Mouse (Mus musculus) midbrain, embryonic 15.5 days (tissue): Measurements from ENCODE around the gene Sbf1. TPM values are rescaled to one million over a fixed set of nuclear protein-coding genes. Genes with fewer than 3 reads are reported as not detected.
A peak's percentile ranks its signal among the peaks of the same experiment; 100 is the strongest.

ENCODE experiments used
- ATAC-seq: fragments of 200-750 bp; cut with Nextera tagmentation; replicated peaks from 2 replicates; pipeline ENCODE4 v1.8.0; 2017; ENCODE audit warnings: moderate TSS enrichment
- H3K27ac ChIP-seq: fragments of 300-500 bp; sonication (generic); 2 replicates; pipeline ENCODE4 v1.5.1; 2015; ENCODE audit warnings: mild to moderate bottlenecking, inconsistent platforms
- H3K27me3 ChIP-seq: fragments of 300-500 bp; sonication (generic); replicated peaks from 2 replicates; pipeline ENCODE4 v1.6.1; 2015; ENCODE audit warnings: inconsistent platforms
- H3K36me3 ChIP-seq: fragments of 300-500 bp; sonication (generic); replicated peaks from 2 replicates; pipeline ENCODE4 v1.6.1; 2015; ENCODE audit warnings: inconsistent platforms
- H3K4me1 ChIP-seq: fragments of 300-500 bp; sonication (generic); 2 replicates; pipeline ENCODE4 v1.6.1; 2015; ENCODE audit warnings: inconsistent platforms
- H3K4me2 ChIP-seq: fragments of 300-500 bp; sonication (generic); 2 replicates; pipeline ENCODE4 v1.6.1; 2015; ENCODE audit warnings: inconsistent platforms, mild to moderate bottlenecking, moderate library complexity
- H3K4me3 ChIP-seq: fragments of 300-500 bp; sonication (generic); 2 replicates; pipeline ENCODE4 v1.5.1; 2015; ENCODE audit warnings: mild to moderate bottlenecking, inconsistent platforms
- H3K9ac ChIP-seq: fragments of 300-500 bp; sonication (generic); 2 replicates; pipeline ENCODE4 v1.6.1; 2015; ENCODE audit warnings: mild to moderate bottlenecking, inconsistent platforms
- H3K9me3 ChIP-seq: fragments of 300-500 bp; sonication (generic); 2 replicates; pipeline ENCODE4 v1.6.1; 2016; ENCODE audit warnings: inconsistent platforms
- WGBS: fragments of 180-500 bp; shearing (Covaris S2); methylation state at CpG from one replicate; pipeline ENCODE4 v1.1.7; 2015; ENCODE audit warnings: mixed read lengths; 5-methylcytosine and 5-hydroxymethylcytosine counted together
- polyA plus RNA-seq: library from polyadenylated mRNA; unstranded; fragments of >200 nt; fragmentation: Nextera tagmentation; extraction: Ambion mirVana; gene quantifications from 2 replicates; pipeline ENCODE4 v1.2.1, GENCODE M21; 2015

The Sbf1 gene
- polyA plus RNA-seq, 1 experiment from 2014 or later = 112 TPM

- WGBS = under 1% methylated on average over 57 of the region's 58 CpGs
- Histone ChIP-seq H3K4me1 (peaks cover 46% of the 10 kb centered on the region), H3K4me3 (peak overlapping the region; percentile 88), H3K9ac (peak overlapping the region; percentile 65), H3K9me3 (no peaks in the 10 kb centered on the region), H3K27ac (peak overlapping the region; percentile 54), H3K36me3 (no peaks in the 10 kb centered on the region), H3K27me3 (no peaks in the 10 kb centered on the region), H3K4me2 (peak overlapping the region; percentile 87)
- ATAC-seq = peak; percentile 56
These were observed 461 bp downstream of the Sbf1 start for GRCm38 (mm10) chr15:89314511-89315189.

DNA sequence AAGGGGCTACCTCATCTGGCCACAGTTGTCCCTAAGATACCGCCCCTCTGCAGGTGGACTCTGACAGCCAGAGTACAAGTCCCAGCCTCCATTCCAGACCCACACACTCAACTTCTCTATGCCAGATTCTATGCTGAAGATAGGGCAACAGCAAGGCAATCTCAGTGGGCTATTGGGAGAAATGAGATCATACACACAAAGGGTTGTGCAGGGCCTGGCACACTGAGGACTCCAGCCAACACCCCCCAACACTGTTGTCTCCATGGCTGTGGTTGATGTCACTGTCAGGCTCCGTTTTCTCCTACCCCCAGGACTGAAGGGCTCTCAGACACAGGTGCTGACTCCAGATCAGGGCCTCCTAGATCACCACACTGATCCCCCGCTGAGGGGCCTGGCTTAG lies 1.0 kb downstream of the Sbf1 start:
- no peaks in the 10 kb centered on the region for H3K9me3 ChIP-seq

DNA sequence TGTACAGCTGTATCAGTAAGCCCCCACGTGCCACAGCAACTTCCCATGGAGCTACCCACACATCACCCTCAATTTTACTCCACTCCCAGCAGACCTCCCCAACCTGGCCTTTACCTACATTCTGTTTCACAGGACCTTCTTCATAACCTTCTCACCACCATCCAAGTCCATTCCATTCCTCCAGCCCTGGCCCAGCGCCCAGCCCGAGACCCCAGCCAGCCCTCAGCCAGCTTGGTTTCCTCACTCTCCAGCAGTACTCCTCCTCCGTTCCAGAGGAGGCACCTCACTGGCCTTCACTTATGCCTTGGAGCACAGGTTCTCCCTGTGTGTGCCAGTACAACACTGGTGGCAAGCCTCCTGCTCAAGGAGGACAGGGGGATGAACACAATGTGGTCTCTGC lies 1.8 kb downstream of the Sbf1 start:
- Histone ChIP-seq H3K4me2 (peak overlapping the region; percentile 87), H3K9me3 (no peaks in the 10 kb centered on the region), H3K36me3 (no peaks in the 10 kb centered on the region), H3K27ac (no peak overlapping the region), H3K9ac (no peak overlapping the region), H3K4me1 (peaks cover 46% of the 10 kb centered on the region), H3K27me3 (no peaks in the 10 kb centered on the region), H3K4me3 (peak overlapping the region; percentile 88; the same call in 1 of the 2 replicates)
- no peak for ATAC-seq
- 82% methylated on average over 4 of the region's 4 CpGs for WGBS

More for the DNA sequence above, 1.0 kb downstream of the Sbf1 start:
- peaks cover 46% of the 10 kb centered on the region for H3K4me1 ChIP-seq
- H3K27me3 ChIP-seq = no peaks in the 10 kb centered on the region
- WGBS = 32% methylated on average over 3 of the region's 3 CpGs
- no peaks in the 10 kb centered on the region for H3K36me3 ChIP-seq
- peak overlapping the region; percentile 88 for H3K4me3 ChIP-seq
- no peak for ATAC-seq
- peak overlapping the region; percentile 87 for H3K4me2 ChIP-seq
- peak overlapping the region; percentile 65 for H3K9ac ChIP-seq
- no peak overlapping the region for H3K27ac ChIP-seq

DNA sequence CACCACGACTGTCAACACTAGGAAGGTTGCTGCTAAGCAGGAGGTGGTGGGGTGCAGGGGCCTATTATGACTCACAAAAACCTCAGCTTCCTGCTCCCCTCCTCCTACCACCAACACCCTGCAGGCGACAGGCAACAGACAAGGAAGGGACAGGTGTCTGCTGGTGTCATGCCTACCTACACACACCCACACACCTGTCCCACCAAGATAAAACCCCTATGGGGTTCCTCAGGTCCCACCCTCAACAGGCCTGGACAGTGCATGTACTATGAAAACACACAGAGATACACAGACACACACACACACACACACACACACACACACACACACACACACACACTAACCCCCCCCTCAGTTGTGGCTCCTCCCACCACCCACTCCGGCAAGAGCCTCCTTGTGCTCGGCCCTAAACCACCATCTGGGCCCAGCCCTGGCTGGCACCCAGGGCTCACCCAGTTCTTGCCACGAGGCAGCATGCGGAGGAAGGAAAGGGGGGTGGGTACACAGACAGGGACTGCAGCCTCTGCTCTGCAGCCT lies 5.1 kb downstream of the Sbf1 start:
- ATAC-seq = no peak
- Histone ChIP-seq H3K27me3 (no peaks in the 10 kb centered on the region), H3K27ac (no peak overlapping the region), H3K36me3 (peaks cover 7% of the 10 kb centered on the region), H3K9me3 (no peaks in the 10 kb centered on the region), H3K9ac (no peak overlapping the region), H3K4me2 (no peak overlapping the region), H3K4me3 (no peak overlapping the region), H3K4me1 (peaks cover 41% of the 10 kb centered on the region)
- whole genome bisulfite sequencing = 79% methylated on average over 6 of the region's 6 CpGs

GRCm38 (mm10) chr15:89308406-89309139 lies 6.5 kb downstream of the Sbf1 start:
- WGBS = 88% methylated on average over 7 of the region's 7 CpGs
- H3K9me3 ChIP-seq = no peaks in the 10 kb centered on the region
- ATAC-seq = no peak
- no peak overlapping the region for H3K4me2 ChIP-seq
- H3K4me1 ChIP-seq = peaks cover 31% of the 10 kb centered on the region
- H3K27me3 ChIP-seq = no peaks in the 10 kb centered on the region
- no peak overlapping the region for H3K27ac ChIP-seq
- H3K36me3 ChIP-seq = peaks cover 17% of the 10 kb centered on the region
- no peak overlapping the region for H3K9ac ChIP-seq
- H3K4me3 ChIP-seq = no peak overlapping the region

DNA sequence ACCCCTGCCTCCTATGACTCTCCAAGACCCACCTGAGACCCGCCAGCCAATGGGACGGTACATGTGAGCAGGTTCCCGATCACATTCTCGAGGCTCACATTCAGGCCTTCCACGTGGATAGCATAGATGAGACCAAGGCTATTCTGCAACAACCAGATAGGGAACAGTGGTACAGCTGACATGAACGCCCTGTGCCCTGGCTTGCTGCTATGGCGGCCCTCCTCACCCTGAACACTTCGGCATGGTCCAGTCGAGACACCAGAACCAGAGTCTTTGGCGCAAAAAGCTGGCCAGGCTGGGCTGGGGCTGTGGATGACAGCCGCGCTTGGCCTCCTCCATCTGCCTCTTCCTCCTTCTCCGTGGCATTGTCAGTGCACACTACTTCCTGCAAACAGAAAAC lies 7.7 kb downstream of the Sbf1 start:
- H3K36me3 ChIP-seq = peaks cover 28% of the 10 kb centered on the region
- 93% methylated on average over 13 of the region's 13 CpGs for WGBS
- H3K4me3 ChIP-seq = no peak overlapping the region
- no peak for ATAC-seq
- no peaks in the 10 kb centered on the region for H3K27me3 ChIP-seq
- peaks cover 20% of the 10 kb centered on the region for H3K4me1 ChIP-seq
- no peak overlapping the region for H3K27ac ChIP-seq
- H3K4me2 ChIP-seq = no peak overlapping the region
- no peaks in the 10 kb centered on the region for H3K9me3 ChIP-seq
- no peak overlapping the region for H3K9ac ChIP-seq

DNA sequence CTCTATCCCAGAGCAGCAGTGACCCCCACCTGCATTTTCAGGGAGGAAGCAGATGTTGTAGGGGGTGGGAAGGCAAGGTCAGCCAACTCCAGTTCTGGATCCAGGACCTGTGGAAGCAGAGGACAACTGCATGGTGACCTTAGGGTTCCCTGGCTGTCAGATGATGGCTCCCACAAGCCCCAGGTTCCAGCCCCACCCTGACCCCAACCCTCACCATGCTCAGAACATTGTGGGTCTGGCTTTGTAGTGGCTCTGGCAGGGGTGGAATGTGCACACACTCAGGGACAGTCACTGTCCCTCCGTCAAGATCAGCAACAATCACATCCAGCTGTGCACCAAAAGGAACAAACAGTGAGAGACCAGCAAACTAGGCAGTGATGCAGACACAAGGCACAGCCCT lies 9.1 kb downstream of the Sbf1 start:
- no peak overlapping the region for H3K4me2 ChIP-seq
- WGBS = 65% methylated on average over 1 of the region's 1 CpGs
- no peak overlapping the region for H3K27ac ChIP-seq
- H3K9ac ChIP-seq = no peak overlapping the region
- H3K4me3 ChIP-seq = no peak overlapping the region
- no peaks in the 10 kb centered on the region for H3K27me3 ChIP-seq
- H3K4me1 ChIP-seq = peaks cover 8% of the 10 kb centered on the region
- ATAC-seq = no peak
- H3K9me3 ChIP-seq = no peaks in the 10 kb centered on the region
- H3K36me3 ChIP-seq = peaks cover 43% of the 10 kb centered on the region

GRCm38 (mm10) chr15:89300600-89300999 lies 14.5 kb downstream of the Sbf1 start:
- ATAC-seq = no peak
- Histone ChIP-seq H3K4me1 (no peaks in the 10 kb centered on the region), H3K36me3 (peaks cover 72% of the 10 kb centered on the region), H3K4me3 (no peak overlapping the region), H3K4me2 (no peak overlapping the region), H3K9me3 (no peaks in the 10 kb centered on the region), H3K9ac (no peak overlapping the region), H3K27me3 (no peaks in the 10 kb centered on the region), H3K27ac (no peak overlapping the region)
- WGBS = 93% methylated on average over 8 of the region's 8 CpGs

GRCm38 (mm10) chr15:89300180-89300579 lies 14.9 kb downstream of the Sbf1 start:
- 91% methylated on average over 13 of the region's 13 CpGs for WGBS
- no peak overlapping the region for H3K4me2 ChIP-seq

DNA sequence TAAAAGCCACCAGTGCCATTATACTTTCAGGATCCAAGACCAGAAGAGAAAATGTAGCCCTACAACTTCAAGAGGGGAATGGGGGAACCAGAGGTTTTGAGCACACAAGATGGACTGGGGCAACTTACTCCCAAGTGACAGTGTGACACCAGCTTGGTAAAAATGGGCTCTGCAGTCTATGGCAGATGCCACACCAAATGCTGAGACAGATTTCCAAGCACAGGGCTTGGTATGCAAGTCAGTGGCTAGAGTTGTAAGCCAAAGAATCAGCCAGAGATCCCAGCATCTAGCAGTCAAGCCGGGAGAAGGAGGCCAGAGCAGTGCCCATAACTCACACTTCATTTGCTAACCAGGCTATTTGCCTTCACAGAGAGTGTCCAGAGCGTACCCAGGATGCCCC lies 17.4 kb downstream of the Sbf1 start:
- H3K27ac ChIP-seq = no peak overlapping the region
- ATAC-seq = no peak
- H3K27me3 ChIP-seq = no peaks in the 10 kb centered on the region
- no peaks in the 10 kb centered on the region for H3K9me3 ChIP-seq
- no peak overlapping the region for H3K4me3 ChIP-seq
- no peak overlapping the region for H3K4me2 ChIP-seq
- 94% methylated on average over 2 of the region's 2 CpGs for WGBS
- no peak overlapping the region for H3K9ac ChIP-seq
- no peaks in the 10 kb centered on the region for H3K4me1 ChIP-seq
- peaks cover 78% of the 10 kb centered on the region for H3K36me3 ChIP-seq

More at GRCm38 (mm10) chr15:89300180-89300579, 14.9 kb downstream of the Sbf1 start:
- no peak for ATAC-seq
- no peak overlapping the region for H3K27ac ChIP-seq
- no peaks in the 10 kb centered on the region for H3K9me3 ChIP-seq
- H3K36me3 ChIP-seq = peaks cover 72% of the 10 kb centered on the region
- no peak overlapping the region for H3K9ac ChIP-seq
- H3K4me3 ChIP-seq = no peak overlapping the region
- no peaks in the 10 kb centered on the region for H3K27me3 ChIP-seq
- no peaks in the 10 kb centered on the region for H3K4me1 ChIP-seq

GRCm38 (mm10) chr15:89296465-89296864 lies 18.6 kb downstream of the Sbf1 start:
- peaks cover 71% of the 10 kb centered on the region for H3K36me3 ChIP-seq
- 84% methylated on average over 1 of the region's 1 CpGs for WGBS

DNA sequence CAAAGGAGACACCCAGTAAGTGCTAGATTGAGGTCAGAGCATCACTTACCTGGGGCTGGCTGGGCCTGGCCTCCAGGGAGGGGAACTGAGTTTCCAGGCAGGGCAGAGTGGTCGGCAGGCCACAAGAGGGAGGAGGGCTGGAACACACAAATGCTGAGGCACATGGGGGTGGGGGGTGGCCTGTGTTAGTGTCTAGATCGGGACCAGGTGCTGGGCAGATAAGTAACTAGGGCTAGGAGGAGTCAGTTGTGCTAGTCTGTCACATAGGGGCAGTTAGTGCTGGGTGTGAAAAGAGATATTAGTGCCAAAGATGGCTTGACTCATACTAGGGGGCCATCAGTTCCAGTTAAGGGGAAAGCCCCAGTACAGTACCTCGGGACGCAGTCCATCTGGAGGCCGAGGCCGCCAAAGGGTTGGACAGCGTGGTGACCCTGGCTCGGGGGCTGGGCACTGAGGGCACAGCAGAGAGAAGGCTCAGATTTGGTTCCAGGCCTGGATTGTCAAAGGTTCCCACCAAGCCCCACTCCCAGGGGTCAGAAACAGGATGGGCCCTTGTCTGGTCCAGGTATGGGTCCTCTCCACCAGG lies 19.4 kb downstream of the Sbf1 start:
- no peak for ATAC-seq
- 92% methylated on average over 8 of the region's 8 CpGs for WGBS
- H3K9ac ChIP-seq = no peak overlapping the region

More at GRCm38 (mm10) chr15:89296465-89296864, 18.6 kb downstream of the Sbf1 start:
- no peak for ATAC-seq
- Histone ChIP-seq H3K9ac (no peak overlapping the region), H3K4me1 (no peaks in the 10 kb centered on the region), H3K27ac (no peak overlapping the region), H3K4me3 (no peak overlapping the region), H3K9me3 (no peaks in the 10 kb centered on the region), H3K4me2 (no peak overlapping the region), H3K27me3 (no peaks in the 10 kb centered on the region)

More for the DNA sequence above, 19.4 kb downstream of the Sbf1 start:
- Histone ChIP-seq H3K4me1 (no peaks in the 10 kb centered on the region), H3K9me3 (no peaks in the 10 kb centered on the region), H3K4me2 (no peak overlapping the region), H3K4me3 (no peak overlapping the region), H3K27me3 (no peaks in the 10 kb centered on the region), H3K27ac (no peak overlapping the region), H3K36me3 (peaks cover 68% of the 10 kb centered on the region)
